Mouse (Mus musculus) myocyte (in vitro differentiated cells): ENCODE data around the gene Arhgap17.

Source experiments
- MAX ChIP-seq: IDR thresholded peaks from one replicate; pipeline ENCODE4 v1.6.1; 2011; ENCODE audit warnings: low read depth, mild to moderate bottlenecking, control low read depth
- POLR2A ChIP-seq: IDR thresholded peaks from one replicate; pipeline ENCODE4 v1.6.1; 2011; ENCODE audit warnings: low read depth, mild to moderate bottlenecking, control low read depth, moderate library complexity; ENCODE audit not compliant: insufficient read length
- TCF12 ChIP-seq: IDR thresholded peaks from one replicate; pipeline ENCODE4 v1.6.1; 2011; ENCODE audit warnings: mild to moderate bottlenecking, control low read depth; ENCODE audit not compliant: poor library complexity, insufficient read depth, severe bottlenecking
- USF1 ChIP-seq: IDR thresholded peaks from one replicate; pipeline ENCODE4 v1.6.1; 2011; ENCODE audit warnings: low read depth, mild to moderate bottlenecking, control low read depth, moderate library complexity

DNA sequence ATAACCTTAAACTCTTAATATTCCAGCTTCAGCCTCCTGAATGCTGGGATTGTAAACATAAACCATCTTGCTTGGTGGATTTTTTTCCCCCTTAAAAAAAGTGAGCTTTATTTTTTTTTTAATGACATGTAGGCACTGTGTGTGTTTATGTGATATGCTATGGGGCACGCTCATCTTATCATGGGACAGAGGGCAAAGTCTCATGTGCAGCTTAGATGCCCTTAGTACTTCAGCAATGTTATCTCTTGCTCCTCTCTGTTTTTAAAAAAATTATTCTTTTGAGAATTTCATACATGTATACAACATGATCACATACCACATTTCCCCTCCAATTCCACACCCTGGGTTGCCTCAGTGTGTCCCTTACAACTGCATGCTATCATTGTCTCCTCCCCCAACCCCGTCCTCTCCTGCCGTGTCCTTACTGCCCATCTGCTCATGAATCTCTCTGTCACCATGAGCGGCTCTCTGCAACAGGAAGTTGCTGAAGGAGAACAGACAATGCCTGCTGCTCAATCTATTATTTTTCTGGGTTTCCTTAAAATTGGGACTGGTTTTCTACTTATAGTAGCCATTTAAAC is 123.1 kb downstream of the Arhgap17 start:
- TF ChIP-seq USF1 (no peak), POLR2A (no peak), TCF12 (no peak), MAX (no peak)
